Comparison of ENCODE assay signal across 18 mouse cellular contexts in genomic region chr4:116461943-116462342, GRCm38 (mm10). TPM values are rescaled to one million over a fixed set of nuclear protein-coding genes. Genes with fewer than 3 reads are reported as not detected.
A peak's percentile ranks its signal among the peaks of the same experiment; 100 is the strongest.
DNase-seq lines count a peak whose midpoint lies in the region; ATAC-seq lines count a peak whose summit lies in the region.
"Had no signal": no experiment of that assay in that cellular context is flagged by ENCODE, and none has a peak within 500 bp of the region (broad histone marks: within the 10 kb centered on the region; RNA-seq: fewer than 3 reads in every experiment).

No protein-coding gene starts in this region.

- no peaks in the 10 kb centered on the region for H3K9me3 ChIP-seq in hindbrain, embryonic 10.5 days
- no peaks in the 10 kb centered on the region for H3K9me3 ChIP-seq in hindbrain, embryonic 11.5 days (ENCODE audit: control insufficient read depth, low read length)
- H3K9me3 ChIP-seq in neural tube, embryonic 12.5 days: no peaks in the 10 kb centered on the region
- H3K9me3 ChIP-seq in hindbrain, embryonic 15.5 days: no peaks in the 10 kb centered on the region
- H3K9me3 ChIP-seq in neural tube, embryonic 15.5 days (replicated peaks): no peaks in the 10 kb centered on the region
- H3K9me3 ChIP-seq: limb, embryonic 15.5 days had no signal

- peak overlapping the region; percentile 98; the same call in 1 of the 2 replicates for H3K4me3 ChIP-seq in hindbrain, embryonic 10.5 days
- no peak overlapping the region for H3K4me3 ChIP-seq in hindbrain, embryonic 11.5 days (ENCODE audit: low read depth, low read length)
- H3K4me3 ChIP-seq in neural tube, embryonic 12.5 days: no peak overlapping the region
- no peak overlapping the region for H3K4me3 ChIP-seq in hindbrain, embryonic 15.5 days
- no peak overlapping the region for H3K4me3 ChIP-seq in neural tube, embryonic 15.5 days (replicated peaks)

- no peaks in the 10 kb centered on the region for H3K27me3 ChIP-seq in hindbrain, embryonic 10.5 days (ENCODE audit: insufficient read depth, poor library complexity, severe bottlenecking)
- no peaks in the 10 kb centered on the region for H3K27me3 ChIP-seq in hindbrain, embryonic 11.5 days (ENCODE audit: control insufficient read depth, insufficient read depth, low read length)
- no peaks in the 10 kb centered on the region for H3K27me3 ChIP-seq in neural tube, embryonic 12.5 days (replicated peaks)
- H3K27me3 ChIP-seq in hindbrain, embryonic 15.5 days: no peaks in the 10 kb centered on the region
- H3K27me3 ChIP-seq in neural tube, embryonic 15.5 days (replicated peaks): no peaks in the 10 kb centered on the region
- H3K27me3 ChIP-seq: limb, embryonic 15.5 days had no signal

- ATAC-seq in hindbrain, embryonic 11.5 days (ENCODE audit: low FRiP score): no peak
- no peak for ATAC-seq in neural tube, embryonic 12.5 days (ENCODE audit: low FRiP score, low read depth)
- ATAC-seq in hindbrain, embryonic 15.5 days (ENCODE audit: low FRiP score, low read depth): no peak
- ATAC-seq in neural tube, embryonic 15.5 days (ENCODE audit: low FRiP score): no peak
- ATAC-seq: CD4-positive, CD25-positive, alpha-beta regulatory T cell, adult 4 months had no signal

- H3K27ac ChIP-seq in hindbrain, embryonic 10.5 days: no peak overlapping the region
- H3K27ac ChIP-seq in hindbrain, embryonic 11.5 days (ENCODE audit: low read depth, low read length): no peak overlapping the region
- no peak overlapping the region for H3K27ac ChIP-seq in neural tube, embryonic 12.5 days
- no peak overlapping the region for H3K27ac ChIP-seq in hindbrain, embryonic 15.5 days (replicated peaks)
- no peak overlapping the region for H3K27ac ChIP-seq in neural tube, embryonic 15.5 days (replicated peaks)
- H3K27ac ChIP-seq: limb, embryonic 15.5 days; macrophage had no signal

- no peak for DNase-seq in hindbrain, embryonic 10.5 days (ENCODE audit: low spot score)
- DNase-seq in hindbrain, embryonic 11.5 days (ENCODE audit: low spot score): no peak
- DNase-seq in neural tube, embryonic 10.5 days (ENCODE audit: extremely low spot score, low spot score): no peak
- DNase-seq in left cerebral cortex, adult 8-10 months (ENCODE audit: low spot score in 2 of 2): no peak
- no peak for DNase-seq in cerebellum, postnatal 14 days
- DNase-seq: adrenal gland, postnatal 36 days; cerebellum, adult 11 months; gastrocnemius, postnatal 36 days; heart, postnatal 10 days; kidney, postnatal 10 days; layer of hippocampus, postnatal 36 days; thymus, postnatal 4 days had no signal

- H3K4me2 ChIP-seq in hindbrain, embryonic 11.5 days (replicated peaks; ENCODE audit: low read depth, low read length): no peak overlapping the region
- H3K4me2 ChIP-seq in neural tube, embryonic 12.5 days (replicated peaks): peak overlapping the region; percentile 74; the same call in 1 of the 2 replicates
- peak overlapping the region; percentile 75 for H3K4me2 ChIP-seq in hindbrain, embryonic 15.5 days
- peak overlapping the region; percentile 69 for H3K4me2 ChIP-seq in neural tube, embryonic 15.5 days

- H3K36me3 ChIP-seq in hindbrain, embryonic 10.5 days: no peaks in the 10 kb centered on the region
- no peaks in the 10 kb centered on the region for H3K36me3 ChIP-seq in hindbrain, embryonic 11.5 days (ENCODE audit: control insufficient read depth, insufficient read depth, low read length)
- no peaks in the 10 kb centered on the region for H3K36me3 ChIP-seq in neural tube, embryonic 12.5 days
- H3K36me3 ChIP-seq in hindbrain, embryonic 15.5 days: no peaks in the 10 kb centered on the region
- no peaks in the 10 kb centered on the region for H3K36me3 ChIP-seq in neural tube, embryonic 15.5 days
- H3K36me3 ChIP-seq: limb, embryonic 15.5 days had no signal

- H3K4me1 ChIP-seq in hindbrain, embryonic 10.5 days (replicated peaks): peaks cover 26% of the 10 kb centered on the region
- no peaks in the 10 kb centered on the region; the same call in 1 of the 2 replicates for H3K4me1 ChIP-seq in hindbrain, embryonic 11.5 days (replicated peaks; ENCODE audit: control insufficient read depth, insufficient read depth, low read length)
- H3K4me1 ChIP-seq in neural tube, embryonic 12.5 days: peaks cover 14% of the 10 kb centered on the region
- peaks cover 22% of the 10 kb centered on the region for H3K4me1 ChIP-seq in hindbrain, embryonic 15.5 days (replicated peaks)
- peaks cover 25% of the 10 kb centered on the region for H3K4me1 ChIP-seq in neural tube, embryonic 15.5 days

- 93% methylated on average over 3 of the region's 3 CpGs for WGBS in hindbrain, embryonic 10.5 days
- WGBS in hindbrain, embryonic 11.5 days: 93% methylated on average over 3 of the region's 3 CpGs
- 94% methylated on average over 3 of the region's 3 CpGs for WGBS in neural tube, embryonic 12.5 days
- WGBS in hindbrain, embryonic 15.5 days: 94% methylated on average over 3 of the region's 3 CpGs
- WGBS in neural tube, embryonic 15.5 days: 95% methylated on average over 3 of the region's 3 CpGs

- no peak overlapping the region for H3K9ac ChIP-seq in hindbrain, embryonic 11.5 days (ENCODE audit: low read depth, low read length)
- H3K9ac ChIP-seq in neural tube, embryonic 12.5 days: no peak overlapping the region
- no peak overlapping the region for H3K9ac ChIP-seq in hindbrain, embryonic 15.5 days
- no peak overlapping the region for H3K9ac ChIP-seq in neural tube, embryonic 15.5 days (replicated peaks)
- H3K9ac ChIP-seq: limb, embryonic 15.5 days had no signal

RNA-seq across cellular contexts. Expression of gene Mast2, which starts 2.0 kb away (rescaled TPM):
- 17.6 and 19.5 TPM in 2 replicates for polyA plus RNA-seq in hindbrain, embryonic 10.5 days (2016; fragmentation: Nextera tagmentation; extraction: Ambion mirVana)
- polyA plus RNA-seq in hindbrain, embryonic 11.5 days (2014; fragmentation: Nextera tagmentation; extraction: Ambion mirVana): 31.9 and 59.0 TPM in 2 replicates
- 28.3 and 34.5 TPM in 2 replicates for polyA plus RNA-seq in neural tube, embryonic 12.5 days (2016; fragmentation: Nextera tagmentation; extraction: Ambion mirVana)
- 43.9 and 48.9 TPM in 2 replicates for polyA plus RNA-seq in hindbrain, embryonic 15.5 days (2015; fragmentation: Nextera tagmentation; extraction: Ambion mirVana)
- 29.7 and 34.1 TPM in 2 replicates for polyA plus RNA-seq in neural tube, embryonic 15.5 days (2015; fragmentation: Nextera tagmentation; extraction: Ambion mirVana)
- 100 to 1,000 TPM in 1 of 4 experiments, 10 to 100 TPM in 3; 87.3 to 111 (median 97.4) TPM for total RNA-seq in left cerebral cortex, adult 8-10 months (2022)

RNA-seq across cellular contexts. Expression of gene Ipp, which starts 45.4 kb away (rescaled TPM):
- polyA plus RNA-seq in hindbrain, embryonic 10.5 days (2016; fragmentation: Nextera tagmentation; extraction: Ambion mirVana): 12.5 and 17.5 TPM in 2 replicates
- polyA plus RNA-seq in hindbrain, embryonic 11.5 days (2014; fragmentation: Nextera tagmentation; extraction: Ambion mirVana): 5.5 and 5.6 TPM in 2 replicates
- 13.2 and 14.7 TPM in 2 replicates for polyA plus RNA-seq in neural tube, embryonic 12.5 days (2016; fragmentation: Nextera tagmentation; extraction: Ambion mirVana)
- 12.0 and 14.5 TPM in 2 replicates for polyA plus RNA-seq in hindbrain, embryonic 15.5 days (2015; fragmentation: Nextera tagmentation; extraction: Ambion mirVana)
- polyA plus RNA-seq in neural tube, embryonic 15.5 days (2015; fragmentation: Nextera tagmentation; extraction: Ambion mirVana): 11.9 and 13.7 TPM in 2 replicates
- 10 to 100 TPM; 19.2 to 21.3 (median 20.1) TPM for total RNA-seq in left cerebral cortex, adult 8-10 months (2022)
